Mouse (Mus musculus) A20 (cell line): ENCODE results near the gene Rhox9.
"Not testable (repeated sequence)": the region's sequence is repeated elsewhere in the genome, so short reads cannot be mapped to it uniquely, and the experiment has no call there.

Experiments
- DNase-seq: peaks from one replicate; pipeline ENCODE4 v3.0.0-alpha.2; 2011; ENCODE audit warnings: low read depth, low spot score

Rhox9 gene

GRCm38 (mm10) chrX:37901670-37902069 is at the start of gene Rhox9:
Gene Rhox9, minus strand, starts transcription at chrX:37901770.
- DNase-seq: not testable (repeated sequence)

GRCm38 (mm10) chrX:37916311-37916710 is 14.7 kb upstream of the Rhox9 start:
- DNase-seq: peak; percentile 10

GRCm38 (mm10) chrX:37908581-37908980 is 7.0 kb upstream of the Rhox9 start:
- DNase-seq: peak; percentile 5

GRCm38 (mm10) chrX:37903727-37904126 is 2.2 kb upstream of the Rhox9 start:
- DNase-seq: peak; percentile 4

- DNase-seq: not testable (repeated sequence)
Measured at GRCm38 (mm10) chrX:37897132-37897531, 4.4 kb downstream of the Rhox9 start, which contains the start of gene Rhox7b. Gene Rhox7b, minus strand, starts transcription at chrX:37897232.

- no peak for DNase-seq
Measured at GRCm38 (mm10) chrX:37878844-37879243, 22.7 kb downstream of the Rhox9 start, which contains the start of gene Rhox8. Gene Rhox8, minus strand, starts transcription at chrX:37878944.

GRCm38 (mm10) chrX:37871641-37872040 is 29.9 kb downstream of the Rhox9 start:
- no peak for DNase-seq
